In genomic region chr7:100931316-100931925, GRCm38 (mm10) we compare ENCODE assay signal across 8 mouse cellular contexts. TPM values are rescaled to one million over a fixed set of nuclear protein-coding genes. Genes with fewer than 3 reads are reported as not detected.
DNase-seq lines count a peak whose midpoint lies in the region; ATAC-seq and TF ChIP-seq lines count a peak whose summit lies in the region.

No protein-coding gene starts in this region.

- no peaks in the 10 kb centered on the region for H3K9me3 ChIP-seq in heart, postnatal 0 days (replicated peaks; ENCODE audit: control insufficient read depth, low read length)
- H3K9me3 ChIP-seq in limb, embryonic 14.5 days (ENCODE audit: control insufficient read depth, low read length) = no peaks in the 10 kb centered on the region

- TF ChIP-seq CTCF in kidney, adult 2 months (conservative IDR thresholded peaks at IDR 0.05; ENCODE audit: insufficient read depth, insufficient read length, low read depth, low read length) = no peak
- TF ChIP-seq CTCF in bone marrow macrophage, adult 2 months (IDR thresholded peaks at IDR 0.05; ENCODE audit: low read depth, low read length) = no peak
- no peak for TF ChIP-seq CTCF in heart, postnatal 0 days (IDR thresholded peaks at IDR 0.05; ENCODE audit: low read depth)
- no peak for TF ChIP-seq CTCF in small intestine, adult 2 months (IDR thresholded peaks at IDR 0.05; ENCODE audit: extremely low read depth, insufficient read length, insufficient replicate concordance, low read depth, low read length)

- H3K36me3 ChIP-seq in kidney, adult 2 months (ENCODE audit: control insufficient read depth, insufficient read depth, low read length) = no peaks in the 10 kb centered on the region
- no peaks in the 10 kb centered on the region for H3K36me3 ChIP-seq in heart, postnatal 0 days (replicated peaks; ENCODE audit: control insufficient read depth, insufficient read depth, low read length)
- H3K36me3 ChIP-seq in limb, embryonic 14.5 days (ENCODE audit: control insufficient read depth, insufficient read depth, low read length) = peaks cover 9% of the 10 kb centered on the region
- no peaks in the 10 kb centered on the region for H3K36me3 ChIP-seq in small intestine, adult 2 months (ENCODE audit: control insufficient read depth, insufficient read depth, low read length)

- no peaks in the 10 kb centered on the region for H3K27me3 ChIP-seq in kidney, adult 2 months (replicated peaks; ENCODE audit: control insufficient read depth, insufficient read depth, low read length)
- no peaks in the 10 kb centered on the region for H3K27me3 ChIP-seq in heart, postnatal 0 days (ENCODE audit: control insufficient read depth, insufficient read depth, low read length)
- no peaks in the 10 kb centered on the region for H3K27me3 ChIP-seq in limb, embryonic 14.5 days (ENCODE audit: control insufficient read depth, insufficient read depth, low read length)
- peaks cover 19% of the 10 kb centered on the region for H3K27me3 ChIP-seq in small intestine, adult 2 months (ENCODE audit: control insufficient read depth, insufficient read depth, low read length)

- peak overlapping the region; percentile 77 for H3K9ac ChIP-seq in heart, postnatal 0 days (replicated peaks; ENCODE audit: low read depth, low read length)
- peak overlapping the region; percentile 95 for H3K9ac ChIP-seq in limb, embryonic 14.5 days (ENCODE audit: low read depth, low read length, severe bottlenecking)

- peak; percentile 27 for DNase-seq in kidney, adult 2 months
- DNase-seq in kidney, adult 11 months = no peak
- peak; percentile 5 for DNase-seq in heart, postnatal 0 days (ENCODE audit: low spot score)
- DNase-seq in limb, embryonic 14.5 days (ENCODE audit: low spot score) = peak; percentile 8
- no peak for DNase-seq in natural killer cell, adult 2 months (ENCODE audit: low spot score in 2 of 2)

- no peak for TF ChIP-seq POLR2A in kidney, adult 2 months (IDR thresholded peaks at IDR 0.05; ENCODE audit: low read depth, low read length)
- TF ChIP-seq POLR2A in bone marrow macrophage, adult 2 months (IDR thresholded peaks at IDR 0.05; ENCODE audit: borderline replicate concordance, low read depth, low read length) = no peak
- TF ChIP-seq POLR2A in limb, embryonic 14.5 days (IDR thresholded peaks at IDR 0.05; ENCODE audit: borderline replicate concordance, extremely low read depth, insufficient read depth, insufficient read length) = no peak
- no peak for TF ChIP-seq POLR2A in small intestine, adult 2 months (IDR thresholded peaks at IDR 0.05; ENCODE audit: low read depth, low read length)

- no peak for TF ChIP-seq EP300 in heart, postnatal 0 days (IDR thresholded peaks at IDR 0.05; ENCODE audit: low read depth)

- H3K4me1 ChIP-seq in kidney, adult 2 months (ENCODE audit: control insufficient read depth, insufficient read depth, low read length) = peaks cover 12% of the 10 kb centered on the region
- no peaks in the 10 kb centered on the region for H3K4me1 ChIP-seq in bone marrow macrophage, adult 2 months (ENCODE audit: control insufficient read depth, insufficient read depth, low read length)
- peaks cover 34% of the 10 kb centered on the region for H3K4me1 ChIP-seq in heart, postnatal 0 days (ENCODE audit: control insufficient read depth, insufficient read depth)
- H3K4me1 ChIP-seq in limb, embryonic 14.5 days (ENCODE audit: control insufficient read depth, insufficient read depth, low read length) = peaks cover 44% of the 10 kb centered on the region
- peaks cover 3% of the 10 kb centered on the region for H3K4me1 ChIP-seq in small intestine, adult 2 months (ENCODE audit: control insufficient read depth, insufficient read depth, insufficient read length, low read length)

- WGBS in kidney, adult 2 months = 1% methylated on average over 73 of the region's 73 CpGs
- WGBS in heart, postnatal 0 days = under 1% methylated on average over 66 of the region's 73 CpGs
- WGBS in limb, embryonic 14.5 days = under 1% methylated on average over 52 of the region's 73 CpGs
- WGBS in small intestine, adult 2 months = 2% methylated on average over 72 of the region's 73 CpGs

- ATAC-seq in heart, postnatal 0 days (ENCODE audit: insufficient read depth, low read depth) = peak; percentile 5; the same call in 1 of the 2 replicates
- peak; percentile 38 for ATAC-seq in limb, embryonic 14.5 days (ENCODE audit: low FRiP score, low read depth)
- no peak for ATAC-seq in monocyte, adult 5-6 weeks (replicated peaks; ENCODE audit: insufficient number of reproducible peaks, low FRiP score, low TSS enrichment, poor library complexity, severe bottlenecking)

- H3K27ac ChIP-seq in kidney, adult 2 months (ENCODE audit: insufficient read depth, low read depth, low read length) = peak overlapping the region; percentile 86
- H3K27ac ChIP-seq in bone marrow macrophage, adult 2 months (ENCODE audit: insufficient read depth, low read depth, low read length) = no peak overlapping the region
- peak overlapping the region; percentile 90 for H3K27ac ChIP-seq in heart, postnatal 0 days (ENCODE audit: low read depth)
- H3K27ac ChIP-seq in limb, embryonic 14.5 days (replicated peaks; ENCODE audit: low read depth, low read length) = peak overlapping the region; percentile 99
- peak overlapping the region; percentile 55 for H3K27ac ChIP-seq in small intestine, adult 2 months (ENCODE audit: insufficient read depth, low read depth, low read length)

- peak overlapping the region; percentile 47 for H3K4me3 ChIP-seq in kidney, adult 2 months (ENCODE audit: insufficient read depth, low read depth, low read length)
- peak overlapping the region; percentile 66 for H3K4me3 ChIP-seq in bone marrow macrophage, adult 2 months (ENCODE audit: insufficient read depth, low read length)
- peak overlapping the region; percentile 68 for H3K4me3 ChIP-seq in heart, postnatal 0 days (ENCODE audit: low read depth, low read length)
- peak overlapping the region; percentile 95 for H3K4me3 ChIP-seq in limb, embryonic 14.5 days (replicated peaks; ENCODE audit: low read length)
- H3K4me3 ChIP-seq in small intestine, adult 2 months (ENCODE audit: low read depth, low read length) = peak overlapping the region; percentile 65

- peak overlapping the region; percentile 69 for H3K4me2 ChIP-seq in heart, postnatal 0 days (ENCODE audit: low read depth, low read length)
- peak overlapping the region; percentile 97 for H3K4me2 ChIP-seq in limb, embryonic 14.5 days (replicated peaks; ENCODE audit: low read depth, low read length, severe bottlenecking)

RNA-seq across cellular contexts. Expression of gene Arhgef17, which starts 0.5 kb away (rescaled TPM):
- 25.4 and 29.3 TPM in 2 replicates for polyA plus RNA-seq in kidney, adult 2 months (2012; rRNA removed)
- polyA plus RNA-seq in bone marrow macrophage, adult 2 months (2012; ENCODE audit: insufficient read depth, insufficient read length, missing spikeins) = 0.36 and 0.52 TPM in 2 replicates
- 28.4 and 42.3 TPM in 2 replicates for total RNA-seq in heart, postnatal 0 days (2014; rRNA removed; ENCODE audit: low replicate concordance)
- polyA plus RNA-seq in heart, postnatal 0 days (2015; fragmentation: Nextera tagmentation; extraction: Ambion mirVana) = 2.6 and 2.8 TPM in 2 replicates
- polyA plus RNA-seq in limb, embryonic 14.5 days (2012; rRNA removed) = 42.8 and 55.2 TPM in 2 replicates
- 15.4 and 16.4 TPM in 2 replicates for polyA plus RNA-seq in limb, embryonic 14.5 days (2014; fragmentation: Nextera tagmentation; extraction: Ambion mirVana)
- 6.8 and 8.0 TPM in 2 replicates for polyA plus RNA-seq in small intestine, adult 2 months (2012; rRNA removed)
- total RNA-seq in monocyte, adult 5-6 weeks (2017) = 0.10 to 0.29 TPM in 2 of 3 replicates, not detected in the other

RNA-seq across cellular contexts. Expression of gene P2ry6, which starts 43.0 kb away (rescaled TPM):
- polyA plus RNA-seq in kidney, adult 2 months (2012; rRNA removed) = 7.6 and 9.6 TPM in 2 replicates
- polyA plus RNA-seq in bone marrow macrophage, adult 2 months (2012; ENCODE audit: insufficient read depth, insufficient read length, missing spikeins) = 387 and 402 TPM in 2 replicates
- total RNA-seq in heart, postnatal 0 days (2014; rRNA removed; ENCODE audit: low replicate concordance) = 1.0 and 4.5 TPM in 2 replicates
- 3.5 and 3.9 TPM in 2 replicates for polyA plus RNA-seq in heart, postnatal 0 days (2015; fragmentation: Nextera tagmentation; extraction: Ambion mirVana)
- polyA plus RNA-seq in limb, embryonic 14.5 days (2012; rRNA removed) = 5.3 and 8.5 TPM in 2 replicates
- 5.9 and 6.5 TPM in 2 replicates for polyA plus RNA-seq in limb, embryonic 14.5 days (2014; fragmentation: Nextera tagmentation; extraction: Ambion mirVana)
- polyA plus RNA-seq in small intestine, adult 2 months (2012; rRNA removed) = 19.4 and 27.8 TPM in 2 replicates
- 15.7 to 27.7 TPM (median 22.9 TPM) in 3 replicates for total RNA-seq in monocyte, adult 5-6 weeks (2017)

Comparison
In these comparisons a context has a peak if more than half of its experiments do, and no peak if none do; other contexts are left out.
1. DNase-seq: peak in kidney, adult 2 months (single experiment), heart, postnatal 0 days (single experiment) and limb, embryonic 14.5 days (single experiment); none in kidney, adult 11 months (single experiment) and natural killer cell, adult 2 months (0 of 2).
2. RNA of gene P2ry6, which starts 43.0 kb away (polyA plus RNA-seq): 387 to 402 TPM in bone marrow macrophage, adult 2 months; 19.4 to 27.8 TPM in small intestine, adult 2 months, 7.6 to 9.6 TPM in kidney, adult 2 months, 5.3 to 8.5 TPM in limb, embryonic 14.5 days and 3.5 to 3.9 TPM in heart, postnatal 0 days; every median in the first group is over 10 times any median in the second.
3. Peak in every context shown above with its lines, with median percentiles within 50 percentile points of each other: H3K4me3 ChIP-seq.